Mouse (Mus musculus) layer of hippocampus, adult 8-10 months (tissue): ENCODE measurements at regions not wholly inside any gene's neighbourhood (a gene's known extent, or its start where the extent isn't known, plus 50 kb on each side); places are given as distances from the start of the nearest gene placed in this dataset.

Source experiments
- DNase-seq, 2 experiments: peaks; one replicate each; pipeline ENCODE4 v3.0.0; 2022; ENCODE audit warnings: low spot score in 2 of 2

GRCm38 (mm10) chr12:52368034-52368433 lies 135.7 kb upstream of the Arhgap5 start:
- DNase-seq = no peak

DNA sequence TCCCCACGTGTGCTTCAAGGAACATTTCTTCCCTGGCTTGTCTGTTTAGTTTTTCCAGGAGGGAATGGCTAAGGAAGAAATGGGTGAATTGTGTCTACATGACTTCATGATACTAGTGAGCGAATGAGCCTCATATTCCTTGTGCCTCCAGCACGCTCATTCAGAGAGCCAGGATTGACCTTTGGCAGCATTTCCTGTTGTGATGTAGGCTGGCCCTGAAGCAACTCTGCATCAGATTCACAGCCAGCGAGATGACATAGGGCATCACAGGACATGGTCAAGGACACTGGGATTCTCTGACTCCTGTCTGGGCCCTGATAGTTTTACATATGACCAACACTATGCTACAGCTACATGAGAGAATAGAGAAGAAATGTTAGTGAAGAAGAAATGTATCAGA lies 135.3 kb upstream of the Arhgap5 start:
- DNase-seq = no peak

DNA sequence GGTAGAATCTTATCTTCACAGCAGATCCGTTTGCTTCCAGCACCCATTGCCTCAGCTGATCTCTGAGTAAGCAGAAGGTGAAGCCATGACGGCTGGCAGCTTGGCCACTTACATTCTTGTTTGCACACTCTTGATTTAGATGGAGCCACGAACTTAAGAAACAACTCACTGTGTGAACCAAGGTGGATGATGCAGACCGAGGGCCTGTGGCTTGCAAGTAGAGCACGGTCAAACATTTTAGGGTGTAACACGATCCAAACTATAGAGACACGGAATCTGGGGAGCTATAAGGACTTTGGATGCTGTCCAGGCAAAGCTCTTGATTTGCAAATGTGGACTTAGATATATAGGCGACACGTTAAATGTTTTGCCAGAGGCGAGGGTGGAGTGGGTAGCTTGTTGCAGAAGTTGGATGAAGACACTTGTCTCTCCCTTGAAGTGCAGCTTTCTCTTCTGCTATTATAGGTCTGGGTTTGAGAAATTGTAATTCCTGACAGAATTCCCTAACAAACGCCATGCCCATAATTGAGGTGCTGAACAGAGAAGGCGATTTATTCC lies 133.5 kb upstream of the Arhgap5 start:
- DNase-seq = no peak

GRCm38 (mm10) chr12:52375116-52375515 lies 128.7 kb upstream of the Arhgap5 start:
- no peak for DNase-seq

DNA sequence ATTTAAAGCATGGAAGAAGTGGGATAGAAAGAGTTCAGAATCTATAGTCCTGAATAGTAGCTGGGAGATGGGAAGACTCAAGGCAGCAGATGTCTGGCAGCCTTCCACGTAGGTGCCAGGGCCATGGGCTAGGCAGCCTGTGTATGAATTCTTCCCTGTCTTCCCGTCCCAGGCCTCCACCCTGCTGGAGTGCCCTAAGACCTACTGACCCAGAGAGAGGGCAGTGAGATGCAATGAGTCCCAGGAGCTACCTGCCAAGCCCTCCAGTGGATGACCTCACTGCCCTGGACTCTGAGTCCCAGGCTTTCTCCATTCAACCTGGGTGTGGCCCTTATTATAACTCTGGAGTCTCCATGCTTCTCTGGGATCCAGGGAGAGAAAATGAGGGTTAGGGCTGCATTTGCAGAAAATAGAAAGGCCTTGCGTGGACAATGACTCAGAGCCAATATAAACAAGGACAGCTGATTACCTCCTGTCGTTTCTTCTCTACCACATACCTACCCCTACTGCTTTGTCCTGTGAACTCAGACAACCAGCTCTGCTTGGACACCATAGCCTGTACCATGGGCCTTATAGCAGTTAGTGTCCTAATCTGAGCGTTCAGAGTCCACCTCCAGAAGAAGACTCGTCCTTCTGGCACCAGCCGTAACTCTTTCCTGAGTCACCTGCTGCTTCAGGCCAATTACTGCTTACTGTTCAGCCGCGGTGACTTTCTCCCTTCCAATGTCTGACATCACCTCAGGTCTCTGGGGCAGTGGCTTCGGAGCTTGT lies 126.9 kb upstream of the Arhgap5 start:
- no peak for DNase-seq

GRCm38 (mm10) chr12:52377463-52377848 lies 126.3 kb upstream of the Arhgap5 start:
- peak; percentile 50 to 61 for DNase-seq

GRCm38 (mm10) chr12:52379245-52379644 lies 124.5 kb upstream of the Arhgap5 start:
- no peak for DNase-seq

- no peak for DNase-seq
Measured at GRCm38 (mm10) chr12:52379960-52380359, 123.8 kb upstream of the Arhgap5 start.

- DNase-seq = no peak
Measured at GRCm38 (mm10) chr12:52381161-52381967, 122.4 kb upstream of the Arhgap5 start.

GRCm38 (mm10) chr12:52381968-52382325 lies 121.8 kb upstream of the Arhgap5 start:
- no peak for DNase-seq

GRCm38 (mm10) chr12:52382832-52383580 lies 120.8 kb upstream of the Arhgap5 start:
- no peak for DNase-seq

DNA sequence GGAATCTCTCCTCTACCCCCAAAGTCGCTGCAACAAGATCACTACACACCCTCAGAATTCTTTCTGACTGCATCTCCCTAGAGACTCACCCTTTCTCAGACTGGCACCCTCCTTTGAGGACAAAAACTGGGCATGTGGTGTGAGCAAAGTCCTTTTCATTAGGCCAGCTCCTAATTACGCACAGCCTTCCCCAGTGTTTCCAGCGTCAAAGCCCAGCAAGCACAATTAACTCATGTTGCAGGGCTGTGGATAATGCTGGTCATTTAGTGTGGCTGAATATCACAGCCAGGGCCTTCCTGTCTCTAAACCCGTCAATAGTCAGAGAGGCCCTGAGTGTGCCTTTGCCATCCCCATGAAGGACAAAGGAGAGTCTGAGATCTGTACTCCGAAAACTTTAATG lies 114.2 kb upstream of the Arhgap5 start:
- peak in 1 of 2 experiments; percentile 64 for DNase-seq

GRCm38 (mm10) chr12:52390242-52390641 lies 113.5 kb upstream of the Arhgap5 start:
- DNase-seq = peak in 1 of 2 experiments; percentile 25

- no peak for DNase-seq
Measured at GRCm38 (mm10) chr12:52392636-52393035, 111.1 kb upstream of the Arhgap5 start.

DNA sequence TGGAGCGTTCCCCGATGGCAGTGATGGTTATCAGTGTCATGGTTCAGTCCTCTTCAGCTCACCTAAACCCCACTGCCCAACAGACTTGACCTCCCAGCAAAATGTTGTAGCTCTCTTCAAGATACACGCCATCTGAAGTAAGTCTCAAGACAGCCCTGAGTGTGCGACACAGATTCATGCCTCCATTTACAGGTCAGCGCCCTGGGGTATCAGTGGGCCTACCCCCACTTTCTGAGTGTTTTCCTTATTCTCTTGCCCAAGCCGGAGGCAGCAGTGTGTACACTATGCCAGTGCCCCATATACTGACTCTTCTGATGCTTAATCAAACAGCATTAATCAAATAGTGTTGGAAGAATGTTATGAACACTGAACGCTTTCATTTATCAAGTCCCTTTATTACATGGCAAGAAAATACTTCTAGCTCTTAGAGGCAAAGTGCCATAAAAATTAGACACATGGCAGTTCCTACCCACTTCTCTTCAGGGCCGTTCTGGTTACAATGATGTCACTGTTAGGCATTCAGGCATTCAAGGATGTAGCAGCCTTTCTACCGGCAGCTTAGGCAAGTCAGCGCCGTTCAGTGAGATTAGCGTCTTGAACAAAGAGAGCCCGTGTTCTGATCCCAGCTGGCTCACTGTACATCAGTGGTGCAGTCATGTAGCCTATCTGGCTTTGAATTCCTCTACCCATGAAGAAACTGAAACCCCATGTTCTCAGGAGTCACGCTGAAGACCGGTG lies 109.6 kb upstream of the Arhgap5 start:
- DNase-seq = no peak

DNA sequence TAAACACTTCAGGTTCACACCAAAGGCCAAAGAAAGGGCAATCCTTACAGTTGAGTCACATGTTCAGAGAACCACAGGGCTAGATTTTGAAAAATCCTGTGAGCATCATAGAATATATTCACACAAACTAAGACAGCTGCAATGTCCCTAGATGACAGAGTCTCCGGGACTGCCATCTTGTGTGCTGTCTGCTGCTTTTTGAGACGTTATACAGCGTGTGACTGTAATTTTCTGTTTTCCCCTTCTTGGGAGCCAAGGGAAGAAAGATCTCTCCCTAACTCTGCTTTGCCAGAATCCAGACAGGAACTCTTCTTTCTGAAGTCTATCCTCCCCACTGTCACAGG lies 109.1 kb upstream of the Arhgap5 start:
- no peak for DNase-seq

- no peak for DNase-seq
Measured at GRCm38 (mm10) chr12:52395111-52395510, 108.7 kb upstream of the Arhgap5 start.

- peak; percentile 38 to 49 for DNase-seq
Measured at GRCm38 (mm10) chr12:52396178-52396841, 107.5 kb upstream of the Arhgap5 start.

DNA sequence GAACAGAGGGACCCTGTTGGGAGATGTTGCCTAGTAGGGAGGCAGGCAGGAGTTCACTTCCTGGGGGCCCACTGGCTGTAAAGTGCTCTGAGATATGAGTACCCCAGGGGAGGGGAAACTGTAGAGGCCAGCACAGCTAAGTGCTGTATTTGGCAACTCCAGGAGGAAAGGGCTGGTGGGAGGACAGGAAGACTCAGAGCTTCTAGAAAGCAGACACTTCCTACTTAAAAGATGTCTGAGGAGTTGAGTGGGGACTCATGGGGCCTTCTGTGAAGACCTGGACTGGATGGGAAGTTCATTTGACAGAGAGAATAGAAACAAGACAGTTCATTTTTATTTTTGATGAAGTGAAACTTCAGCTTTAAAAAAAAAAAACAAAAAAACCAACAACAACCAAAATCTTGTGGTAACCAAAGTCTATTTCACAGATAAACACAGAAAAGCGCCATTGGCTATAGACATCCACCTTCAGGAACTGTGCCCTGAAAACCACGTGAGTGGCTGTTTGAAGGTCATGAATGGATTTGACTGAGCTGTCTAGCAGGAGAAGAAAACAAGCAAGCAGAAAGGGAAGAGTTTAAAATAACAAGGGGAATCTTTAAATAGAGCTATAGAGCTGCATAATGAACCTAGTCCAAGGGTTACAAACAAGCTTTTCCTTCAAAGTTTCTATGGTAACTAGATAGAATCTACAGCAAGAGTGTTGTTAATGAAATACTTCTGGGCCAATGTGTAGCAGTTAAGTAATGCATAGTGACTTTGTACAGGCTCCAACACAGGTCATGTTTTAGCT lies 105.9 kb upstream of the Arhgap5 start:
- no peak for DNase-seq

DNA sequence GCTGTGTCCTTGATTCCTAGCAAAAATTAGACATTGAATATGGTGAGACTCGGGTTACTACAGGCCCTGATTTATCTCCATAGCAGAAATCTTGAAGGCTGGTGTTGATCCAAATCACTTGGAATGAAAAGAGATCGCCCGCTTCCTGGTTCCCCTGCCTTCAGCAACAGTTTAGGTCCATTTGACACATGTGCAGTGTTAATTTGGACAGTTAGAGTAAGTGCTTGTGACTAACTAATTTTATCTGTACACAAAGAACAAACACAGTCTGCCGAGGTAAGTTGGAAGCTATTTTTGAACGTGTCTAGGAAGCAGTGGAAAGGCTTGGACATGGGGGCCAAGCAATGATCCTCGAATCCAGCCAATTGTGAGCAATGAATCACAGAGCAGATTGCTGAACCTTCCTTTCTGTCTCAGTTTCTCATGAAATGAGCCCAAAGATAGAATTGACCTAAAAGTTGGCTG lies 105.2 kb upstream of the Arhgap5 start:
- no peak for DNase-seq
